Mouse (Mus musculus) forebrain, embryonic 14.5 days (tissue): ENCODE measurements around the gene Naa80. TPM values are rescaled to one million over a fixed set of nuclear protein-coding genes. Genes with fewer than 3 reads are reported as not detected.

Experiments used
- ATAC-seq: fragments of 200-750 bp; cut with Nextera tagmentation; 2 replicates; pipeline ENCODE4 v1.8.0; 2017; ENCODE audit warnings: mild to moderate bottlenecking, moderate library complexity
- DNase-seq: peaks from one replicate; pipeline ENCODE4 v3.0.0-alpha.2; 2015; ENCODE audit warnings: low spot score
- H3K27ac ChIP-seq: fragments of 300-500 bp; sonication (generic); 2 replicates; pipeline ENCODE4 v1.5.1; 2014; ENCODE audit warnings: low read depth, mild to moderate bottlenecking, control low read depth, low read length, moderate library complexity
- H3K27me3 ChIP-seq: fragments of 300-500 bp; sonication (generic); replicated peaks from 2 replicates; pipeline ENCODE4 v1.6.1; 2014; ENCODE audit warnings: low read length, control low read depth, mixed read lengths; ENCODE audit not compliant: control insufficient read depth, insufficient read depth
- H3K36me3 ChIP-seq: fragments of 300-500 bp; sonication (generic); 2 replicates; pipeline ENCODE4 v1.6.1; 2014; ENCODE audit warnings: low read length, control low read depth; ENCODE audit not compliant: control insufficient read depth, insufficient read depth
- H3K4me1 ChIP-seq: fragments of 300-500 bp; sonication (generic); 2 replicates; pipeline ENCODE4 v1.6.1; 2014; ENCODE audit warnings: antibody characterized with exemption, low read length, control low read depth; ENCODE audit not compliant: control insufficient read depth, insufficient read depth
- H3K4me2 ChIP-seq: fragments of 300-500 bp; sonication (generic); 2 replicates; pipeline ENCODE4 v1.6.1; 2014; ENCODE audit warnings: mild to moderate bottlenecking, control low read depth, low read length
- H3K4me3 ChIP-seq: fragments of 300-500 bp; sonication (generic); 2 replicates; pipeline ENCODE4 v1.5.1; 2014; ENCODE audit warnings: low read depth, low read length, control low read depth
- H3K9ac ChIP-seq: fragments of 300-500 bp; sonication (generic); 2 replicates; pipeline ENCODE4 v1.6.1; 2014; ENCODE audit warnings: mild to moderate bottlenecking, low read length, control low read depth, moderate library complexity
- H3K9me3 ChIP-seq: fragments of 300-500 bp; sonication (generic); replicated peaks from 2 replicates; pipeline ENCODE4 v1.6.1; 2016; ENCODE audit warnings: low read length, control low read depth, mixed read lengths; ENCODE audit not compliant: control insufficient read depth
- WGBS: fragments of 180-500 bp; shearing (Covaris S2); extraction: QIAGEN DNeasy Blood & Tissue Kit; methylation state at CpG from one replicate; pipeline ENCODE4 v1.1.7; 2014; 5-methylcytosine and 5-hydroxymethylcytosine counted together
- polyA plus RNA-seq: library from polyadenylated mRNA; unstranded; fragments of >200 nt; fragmentation: Nextera tagmentation; extraction: Ambion mirVana; gene quantifications from 2 replicates; pipeline ENCODE4 v1.2.1, GENCODE M21; 2014

The Naa80 gene
- polyA plus RNA-seq, 1 experiment from 2014 or later: 18.7 TPM

DNA sequence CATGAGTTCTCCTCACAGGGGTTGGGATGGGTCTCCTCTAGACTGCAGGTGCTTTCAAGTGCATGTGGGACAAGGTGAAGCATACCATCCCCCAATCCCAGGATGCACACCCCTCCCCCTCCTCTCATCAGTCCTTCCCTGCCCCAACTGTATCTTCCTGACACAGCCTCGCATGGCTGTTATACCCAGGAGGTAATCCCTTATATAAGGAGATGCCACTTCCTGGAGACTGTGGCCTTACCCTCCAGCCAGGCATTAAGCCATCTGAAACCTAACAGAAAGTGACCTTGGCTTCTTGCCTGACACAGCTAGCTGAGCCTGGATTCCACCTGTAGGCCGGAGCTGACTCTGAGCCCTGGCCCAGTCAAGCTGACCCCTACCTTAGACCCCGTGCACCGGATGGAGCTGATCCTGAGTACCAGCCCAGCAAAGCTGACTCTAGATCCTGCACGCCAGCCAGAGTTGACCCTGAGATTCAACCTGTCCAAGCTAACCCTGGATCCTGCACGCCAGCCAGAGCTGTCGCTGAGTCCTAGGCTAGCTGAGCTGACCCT is 3.9 kb downstream of the Naa80 start:
- no peak overlapping the region for H3K4me2 ChIP-seq
- 89% methylated on average over 7 of the region's 7 CpGs for WGBS
- no peak for ATAC-seq

GRCm38 (mm10) chr9:107583174-107583573 is 4.5 kb downstream of the Naa80 start:
- 90% methylated on average over 14 of the region's 14 CpGs for WGBS
- no peak overlapping the region for H3K9ac ChIP-seq
- no peak overlapping the region for H3K4me2 ChIP-seq
- no peaks in the 10 kb centered on the region for H3K9me3 ChIP-seq
- no peak for DNase-seq
- no peaks in the 10 kb centered on the region for H3K27me3 ChIP-seq
- H3K27ac ChIP-seq: no peak overlapping the region
- ATAC-seq: no peak
- H3K4me1 ChIP-seq: peaks cover 15% of the 10 kb centered on the region
- no peak overlapping the region for H3K4me3 ChIP-seq
- peaks cover 11% of the 10 kb centered on the region; the same call in 1 of the 2 replicates for H3K36me3 ChIP-seq

More for the DNA sequence above, 3.9 kb downstream of the Naa80 start:
- Histone ChIP-seq H3K9ac (no peak overlapping the region), H3K36me3 (peaks cover 11% of the 10 kb centered on the region; the same call in 1 of the 2 replicates), H3K4me1 (peaks cover 13% of the 10 kb centered on the region), H3K9me3 (no peaks in the 10 kb centered on the region), H3K27me3 (no peaks in the 10 kb centered on the region), H3K27ac (no peak overlapping the region), H3K4me3 (no peak overlapping the region)
- DNase-seq: no peak

DNA sequence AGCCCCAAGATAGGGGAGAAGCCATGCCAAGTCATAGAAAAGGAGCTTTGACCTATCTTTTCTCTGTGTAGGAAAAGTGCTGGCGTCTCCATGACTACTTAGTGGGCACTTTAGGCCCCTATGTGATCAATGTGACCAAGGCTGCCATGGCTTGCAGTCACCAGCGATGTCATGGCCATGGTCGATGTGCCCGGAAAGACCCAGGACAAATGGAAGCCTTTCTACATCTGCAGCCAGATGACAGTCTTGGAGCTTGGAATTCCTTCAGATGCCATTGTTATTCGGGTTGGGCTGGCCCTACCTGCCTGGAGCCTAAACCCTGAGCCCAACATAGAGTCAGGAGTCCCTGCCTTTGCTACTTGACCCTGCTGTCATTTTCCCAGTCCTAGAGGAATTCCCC is 7.8 kb downstream of the Naa80 start:
- H3K36me3 ChIP-seq: peaks cover 27% of the 10 kb centered on the region
- H3K9me3 ChIP-seq: no peaks in the 10 kb centered on the region
- DNase-seq (no peak), ATAC-seq (no peak)
- no peak overlapping the region for H3K4me3 ChIP-seq
- no peaks in the 10 kb centered on the region for H3K27me3 ChIP-seq
- WGBS: 95% methylated on average over 5 of the region's 5 CpGs
- no peak overlapping the region for H3K4me2 ChIP-seq
- H3K27ac ChIP-seq: no peak overlapping the region
- H3K4me1 ChIP-seq: peaks cover 6% of the 10 kb centered on the region
- no peak overlapping the region for H3K9ac ChIP-seq

- DNase-seq: peak; percentile 100
- Histone ChIP-seq H3K27me3 (no peaks in the 10 kb centered on the region), H3K36me3 (peaks cover 34% of the 10 kb centered on the region), H3K4me1 (peaks cover 6% of the 10 kb centered on the region), H3K9me3 (no peaks in the 10 kb centered on the region), H3K4me2 (peak within 1 kb of the TSS; percentile 89), H3K4me3 (peak within 1 kb of the TSS; percentile 68), H3K27ac (peak within 1 kb of the TSS; percentile 11; the same call in 1 of the 2 replicates), H3K9ac (peak within 1 kb of the TSS; percentile 69)
- ATAC-seq: peak; percentile 100
- 14% methylated on average over 46 of the region's 46 CpGs for WGBS
Observed at GRCm38 (mm10) chr9:107586974-107587832, 8.5 kb downstream of the Naa80 start, which contains the start of gene Ifrd2. Gene Ifrd2, plus strand, starts transcription at chr9:107587642.

GRCm38 (mm10) chr9:107587833-107588639 is 9.3 kb downstream of the Naa80 start:
- peaks cover 6% of the 10 kb centered on the region for H3K4me1 ChIP-seq
- H3K27me3 ChIP-seq: no peaks in the 10 kb centered on the region
- H3K4me2 ChIP-seq: peak overlapping the region; percentile 89
- ATAC-seq (no peak; the same call in 1 of the 2 replicates), DNase-seq (peak; percentile 45)
- peaks cover 36% of the 10 kb centered on the region for H3K36me3 ChIP-seq
- H3K4me3 ChIP-seq: peak overlapping the region; percentile 68
- no peak overlapping the region for H3K27ac ChIP-seq
- 5% methylated on average over 33 of the region's 33 CpGs for WGBS
- H3K9ac ChIP-seq: peak overlapping the region; percentile 69
- H3K9me3 ChIP-seq: no peaks in the 10 kb centered on the region

DNA sequence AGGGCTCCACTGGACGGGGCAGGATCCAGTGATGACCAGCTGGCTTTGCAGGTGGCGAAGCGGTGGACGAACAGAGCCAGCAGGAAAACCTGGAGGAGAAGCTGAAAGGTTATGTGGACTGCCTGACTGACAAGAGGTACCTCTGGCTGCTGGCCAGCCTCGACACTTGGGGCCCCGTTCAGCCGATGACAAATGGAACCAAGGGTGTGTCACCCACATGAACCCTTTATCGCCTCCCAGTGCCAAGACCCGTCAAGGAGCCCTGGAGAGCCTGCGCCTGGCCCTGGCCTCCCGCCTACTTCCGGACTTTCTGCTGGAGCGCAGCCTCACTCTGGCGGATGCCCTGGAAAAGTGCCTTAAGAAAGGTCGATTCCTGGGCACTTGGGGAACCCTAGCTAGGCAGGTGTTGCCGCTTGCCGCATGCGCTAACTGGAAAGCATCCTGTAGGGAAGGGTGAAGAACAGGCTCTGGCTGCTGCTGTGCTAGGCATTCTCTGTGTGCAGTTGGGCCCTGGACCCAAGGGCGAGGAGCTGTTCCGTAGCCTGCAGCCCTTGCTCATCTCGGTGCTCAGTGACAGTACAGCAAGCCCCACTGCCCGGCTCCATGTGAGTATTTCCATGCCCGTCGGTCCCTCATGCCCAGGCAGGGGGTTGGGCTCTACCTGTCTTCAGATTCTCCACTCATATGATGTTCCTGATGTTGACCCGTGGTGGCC is 11.5 kb downstream of the Naa80 start:
- DNase-seq (no peak), ATAC-seq (no peak)
- no peaks in the 10 kb centered on the region for H3K27me3 ChIP-seq
- WGBS: 92% methylated on average over 25 of the region's 25 CpGs
- no peak overlapping the region for H3K9ac ChIP-seq
- peaks cover 6% of the 10 kb centered on the region for H3K4me1 ChIP-seq
- no peak overlapping the region for H3K27ac ChIP-seq
- H3K4me2 ChIP-seq: no peak overlapping the region
- H3K36me3 ChIP-seq: peaks cover 45% of the 10 kb centered on the region
- H3K4me3 ChIP-seq: no peak overlapping the region
- no peaks in the 10 kb centered on the region for H3K9me3 ChIP-seq

DNA sequence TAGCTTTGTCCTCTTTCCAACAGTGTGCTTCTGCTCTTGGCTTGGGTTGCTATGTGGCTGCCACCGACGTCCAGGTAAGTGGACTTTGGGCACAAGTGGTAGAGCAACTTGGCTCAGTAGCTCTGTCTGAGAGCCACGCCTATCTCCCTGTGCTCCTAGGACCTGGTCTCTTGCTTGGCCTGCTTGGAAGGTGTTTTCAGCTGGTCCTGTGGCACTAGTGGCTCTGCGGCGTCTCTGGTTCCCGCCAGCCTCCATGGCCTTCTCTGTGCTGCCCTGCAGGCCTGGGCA is 12.0 kb downstream of the Naa80 start:
- H3K27me3 ChIP-seq: no peaks in the 10 kb centered on the region
- H3K9ac ChIP-seq: no peak overlapping the region
- WGBS: 90% methylated on average over 6 of the region's 6 CpGs
- ATAC-seq (no peak), DNase-seq (no peak)
- H3K4me3 ChIP-seq: no peak overlapping the region
- peaks cover 45% of the 10 kb centered on the region for H3K36me3 ChIP-seq
- no peak overlapping the region for H3K27ac ChIP-seq
- H3K9me3 ChIP-seq: no peaks in the 10 kb centered on the region
- H3K4me1 ChIP-seq: peaks cover 6% of the 10 kb centered on the region
- H3K4me2 ChIP-seq: no peak overlapping the region

GRCm38 (mm10) chr9:107593101-107593976 is 14.7 kb downstream of the Naa80 start:
- peaks cover 3% of the 10 kb centered on the region for H3K4me1 ChIP-seq
- H3K9me3 ChIP-seq: no peaks in the 10 kb centered on the region
- H3K27ac ChIP-seq: 0 out of 2 replicates have a peak overlapping the region, but pooled peaks have one; percentile 30
- peak; percentile 25 for DNase-seq
- H3K9ac ChIP-seq: no peak overlapping the region
- H3K27me3 ChIP-seq: no peaks in the 10 kb centered on the region
- H3K4me2 ChIP-seq: no peak overlapping the region
- 82% methylated on average over 11 of the region's 11 CpGs for WGBS
- peaks cover 45% of the 10 kb centered on the region for H3K36me3 ChIP-seq
- H3K4me3 ChIP-seq: no peak overlapping the region
- no peak for ATAC-seq
